Mouse (Mus musculus) neural tube, embryonic 11.5 days (tissue): Measurements from ENCODE around the gene 1110032A03Rik. TPM values are rescaled to one million over a fixed set of nuclear protein-coding genes. Genes with fewer than 3 reads are reported as not detected.

Experiments
- ATAC-seq: fragments of 200-750 bp; cut with Nextera tagmentation; 2 replicates; pipeline ENCODE4 v1.8.0; 2017; ENCODE audit warnings: moderate number of reproducible peaks, mild to moderate bottlenecking, moderate TSS enrichment, moderate library complexity; ENCODE audit not compliant: insufficient read depth, low FRiP score, low TSS enrichment
- DNase-seq: peaks from one replicate; pipeline ENCODE4 v3.0.0-alpha.2; 2015; ENCODE audit warnings: low spot score
- H3K27ac ChIP-seq: fragments of 300-500 bp; sonication (generic); 2 replicates; pipeline ENCODE4 v1.5.1; 2014; ENCODE audit warnings: low read depth, mild to moderate bottlenecking, low read length
- H3K27me3 ChIP-seq: fragments of 300-500 bp; sonication (generic); 2 replicates; pipeline ENCODE4 v1.6.1; 2014; ENCODE audit warnings: mild to moderate bottlenecking, low read length, mixed read lengths; ENCODE audit not compliant: control insufficient read depth, insufficient read depth
- H3K36me3 ChIP-seq: fragments of 300-500 bp; sonication (generic); 2 replicates; pipeline ENCODE4 v1.6.1; 2014; ENCODE audit warnings: mild to moderate bottlenecking, low read length, moderate library complexity, mixed read lengths; ENCODE audit not compliant: control insufficient read depth, insufficient read depth
- H3K4me1 ChIP-seq: fragments of 300-500 bp; sonication (generic); 2 replicates; pipeline ENCODE4 v1.6.1; 2014; ENCODE audit warnings: low read length, mixed read lengths; ENCODE audit not compliant: control insufficient read depth, insufficient read depth
- H3K4me2 ChIP-seq: fragments of 300-500 bp; sonication (generic); 2 replicates; pipeline ENCODE4 v1.6.1; 2014; ENCODE audit warnings: low read depth, mild to moderate bottlenecking, moderate library complexity
- H3K4me3 ChIP-seq: fragments of 300-500 bp; sonication (generic); 2 replicates; pipeline ENCODE4 v1.5.1; 2014; ENCODE audit warnings: low read depth, low read length
- H3K9ac ChIP-seq: fragments of 300-500 bp; sonication (generic); 2 replicates; pipeline ENCODE4 v1.6.1; 2014; ENCODE audit warnings: mild to moderate bottlenecking, low read length
- H3K9me3 ChIP-seq: fragments of 300-500 bp; sonication (generic); 2 replicates; pipeline ENCODE4 v1.6.1; 2016; ENCODE audit warnings: low read length; ENCODE audit not compliant: control insufficient read depth
- WGBS: fragments of 180-500 bp; shearing (Covaris S2); extraction: QIAGEN DNeasy Blood & Tissue Kit; methylation state at CpG from one replicate; pipeline ENCODE4 v1.1.7; 2014; 5-methylcytosine and 5-hydroxymethylcytosine counted together
- polyA plus RNA-seq: library from polyadenylated mRNA; unstranded; fragments of >200 nt; fragmentation: Nextera tagmentation; extraction: Ambion mirVana; gene quantifications from 2 replicates; pipeline ENCODE4 v1.2.1, GENCODE M21; 2014

Gene 1110032A03Rik
- polyA plus RNA-seq, 1 experiment from 2014 or later, result 34.2 TPM

DNA sequence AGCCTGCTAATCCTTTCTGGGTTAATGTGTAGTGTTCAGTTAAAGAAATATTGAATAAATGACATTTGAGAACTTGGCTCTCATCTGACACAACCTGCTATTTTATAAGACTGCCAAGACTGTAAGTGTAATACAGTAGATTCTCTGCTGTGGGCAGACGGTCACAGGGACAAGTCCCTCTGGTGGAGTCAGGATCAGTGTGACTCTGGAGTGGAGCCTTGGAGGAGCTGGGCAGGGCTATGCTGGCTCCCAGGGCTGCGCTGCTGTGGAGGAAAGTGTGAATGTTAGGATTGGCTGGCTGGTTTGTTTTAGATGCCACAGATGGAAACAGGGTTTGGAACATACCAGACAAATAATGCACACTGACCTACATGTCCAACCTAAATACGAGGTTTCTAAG, 19.9 kb upstream of the 1110032A03Rik start:
- Histone ChIP-seq H3K36me3 (peaks cover 8% of the 10 kb centered on the region), H3K4me2 (no peak overlapping the region), H3K9me3 (no peaks in the 10 kb centered on the region), H3K4me1 (no peaks in the 10 kb centered on the region), H3K27me3 (no peaks in the 10 kb centered on the region), H3K4me3 (no peak overlapping the region), H3K9ac (no peak overlapping the region), H3K27ac (no peak overlapping the region)
- ATAC-seq, result no peak
- WGBS, result 92% methylated on average over 3 of the region's 3 CpGs
- DNase-seq, result no peak

DNA sequence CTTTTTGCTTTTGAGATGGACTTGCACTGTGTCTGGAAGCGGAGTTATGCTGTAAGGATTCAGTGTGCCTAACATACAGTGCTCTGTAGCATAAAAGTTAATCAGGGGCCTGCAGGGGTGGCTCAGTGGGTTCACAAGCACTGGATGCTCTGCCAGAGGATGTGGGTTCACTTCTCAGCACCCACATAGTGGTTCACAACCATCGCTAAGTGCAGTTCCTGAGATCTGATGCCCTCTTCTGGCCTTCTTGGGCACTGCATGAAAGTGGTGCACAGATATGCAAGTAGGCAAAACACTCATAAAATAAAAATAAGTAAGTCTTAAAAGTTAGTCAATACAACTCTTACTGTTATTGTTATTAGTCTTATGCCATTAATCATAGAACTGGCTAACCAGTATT, 6.8 kb upstream of the 1110032A03Rik start:
- no peak for ATAC-seq
- H3K36me3 ChIP-seq, result peaks cover 8% of the 10 kb centered on the region; the same call in 1 of the 2 replicates
- H3K4me2 ChIP-seq, result no peak overlapping the region
- no peak overlapping the region for H3K27ac ChIP-seq
- no peak overlapping the region for H3K9ac ChIP-seq
- no peaks in the 10 kb centered on the region for H3K4me1 ChIP-seq
- H3K4me3 ChIP-seq, result no peak overlapping the region
- 71% methylated on average over 2 of the region's 2 CpGs for WGBS
- H3K27me3 ChIP-seq, result no peaks in the 10 kb centered on the region
- peak; percentile 24 for DNase-seq
- H3K9me3 ChIP-seq, result no peaks in the 10 kb centered on the region

DNA sequence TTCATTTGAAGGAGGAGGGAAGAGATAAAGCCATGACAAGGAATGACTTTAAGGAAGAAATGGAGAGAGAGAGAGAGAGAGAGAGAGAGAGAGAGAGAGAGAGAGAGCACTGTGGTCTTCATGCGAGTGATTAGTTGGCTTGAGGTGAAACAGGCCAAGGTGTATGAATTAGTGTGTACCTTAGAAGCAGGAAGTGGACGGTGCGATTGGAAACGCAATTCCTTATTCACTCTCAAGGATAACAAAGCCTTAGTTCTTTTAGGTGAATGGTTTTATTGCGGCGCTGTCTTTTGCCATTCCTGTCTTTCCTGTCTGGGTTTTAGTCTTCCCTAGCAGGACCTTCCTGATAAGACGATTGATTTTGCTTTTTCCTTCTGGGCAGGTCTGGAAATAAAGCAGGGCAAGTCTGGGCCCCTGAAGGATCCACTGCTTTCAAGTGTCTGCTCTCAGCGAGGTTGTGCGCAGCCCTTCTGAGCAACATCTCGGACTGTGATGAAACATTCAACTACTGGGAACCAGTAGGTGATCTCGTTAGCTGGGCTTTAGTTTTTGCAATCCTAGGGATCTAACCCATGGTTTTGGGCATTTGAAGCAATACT, 941 bp upstream of the 1110032A03Rik start:
- WGBS, result 61% methylated on average over 11 of the region's 11 CpGs
- DNase-seq, result no peak
- ATAC-seq, result no peak
- no peaks in the 10 kb centered on the region; the same call in 1 of the 2 replicates for H3K36me3 ChIP-seq
- H3K9ac ChIP-seq, result peak overlapping the region; percentile 85
- no peaks in the 10 kb centered on the region for H3K9me3 ChIP-seq
- no peak overlapping the region for H3K27ac ChIP-seq
- H3K4me3 ChIP-seq, result peak overlapping the region; percentile 89
- H3K4me2 ChIP-seq, result peak overlapping the region; percentile 79
- peaks cover 10% of the 10 kb centered on the region; the same call in 1 of the 2 replicates for H3K4me1 ChIP-seq
- H3K27me3 ChIP-seq, result no peaks in the 10 kb centered on the region

DNA sequence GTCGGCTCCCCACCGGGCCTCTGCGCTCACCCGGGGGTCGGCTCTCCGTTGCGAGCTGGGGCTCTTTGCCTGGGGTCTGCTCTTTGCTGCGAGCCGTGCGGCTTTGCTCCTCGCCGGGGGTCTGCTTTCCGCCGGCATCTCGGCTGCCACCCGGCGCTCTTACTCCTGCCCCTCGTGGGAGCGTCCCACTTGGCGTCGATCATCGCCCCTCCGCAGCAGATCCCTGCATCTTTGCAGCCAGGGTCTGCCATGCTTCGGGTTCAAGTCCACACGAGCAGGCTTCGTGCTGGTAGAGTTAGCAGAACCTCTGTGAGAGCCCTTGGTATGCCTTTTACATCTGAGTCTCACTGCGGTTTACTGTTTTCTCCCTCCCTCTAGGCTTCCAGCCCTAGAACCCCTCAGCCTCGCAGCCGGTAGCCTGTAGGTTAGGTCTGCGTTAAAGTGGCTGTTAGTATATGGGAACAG, 374 bp upstream of the 1110032A03Rik start:
- DNase-seq, result peak; percentile 29
- WGBS, result 0% methylated on average over 23 of the region's 30 CpGs
- no peaks in the 10 kb centered on the region; the same call in 1 of the 2 replicates for H3K36me3 ChIP-seq
- H3K9ac ChIP-seq, result peak overlapping the region; percentile 85
- peaks cover 10% of the 10 kb centered on the region; the same call in 1 of the 2 replicates for H3K4me1 ChIP-seq
- H3K27me3 ChIP-seq, result no peaks in the 10 kb centered on the region
- H3K4me3 ChIP-seq, result peak overlapping the region; percentile 89
- peak; percentile 45; the same call in 1 of the 2 replicates for ATAC-seq
- no peaks in the 10 kb centered on the region for H3K9me3 ChIP-seq
- peak overlapping the region; percentile 79 for H3K4me2 ChIP-seq
- peak overlapping the region; percentile 80 for H3K27ac ChIP-seq

DNA sequence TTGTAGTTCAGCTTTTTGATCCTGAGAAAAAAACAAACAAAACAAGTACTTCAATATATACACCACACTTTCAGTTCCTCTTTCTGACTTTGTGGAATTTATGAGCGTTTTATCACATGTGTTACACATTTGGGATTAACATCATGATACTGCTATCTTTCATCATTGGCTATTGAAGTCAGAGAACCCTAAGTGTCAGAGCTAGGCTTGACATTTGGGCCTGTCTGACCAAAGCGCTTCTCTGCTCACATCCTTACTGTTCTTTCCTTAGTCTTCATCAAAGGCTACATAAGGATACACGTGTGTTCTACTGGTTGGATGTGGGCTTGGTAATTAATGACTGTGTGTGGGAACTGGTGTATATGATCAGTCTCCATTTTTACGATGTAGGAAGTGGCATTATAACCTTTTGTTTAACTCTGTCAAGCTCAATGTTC, 1.3 kb downstream of the 1110032A03Rik start:
- ATAC-seq (no peak), DNase-seq (no peak)
- no peak overlapping the region for H3K4me3 ChIP-seq
- H3K4me1 ChIP-seq, result peaks cover 10% of the 10 kb centered on the region; the same call in 1 of the 2 replicates
- peak overlapping the region; percentile 79 for H3K4me2 ChIP-seq
- 84% methylated on average over 4 of the region's 4 CpGs for WGBS
- H3K9me3 ChIP-seq, result no peaks in the 10 kb centered on the region
- H3K9ac ChIP-seq, result no peak overlapping the region
- H3K27me3 ChIP-seq, result no peaks in the 10 kb centered on the region
- H3K36me3 ChIP-seq, result no peaks in the 10 kb centered on the region; the same call in 1 of the 2 replicates
- no peak overlapping the region for H3K27ac ChIP-seq

DNA sequence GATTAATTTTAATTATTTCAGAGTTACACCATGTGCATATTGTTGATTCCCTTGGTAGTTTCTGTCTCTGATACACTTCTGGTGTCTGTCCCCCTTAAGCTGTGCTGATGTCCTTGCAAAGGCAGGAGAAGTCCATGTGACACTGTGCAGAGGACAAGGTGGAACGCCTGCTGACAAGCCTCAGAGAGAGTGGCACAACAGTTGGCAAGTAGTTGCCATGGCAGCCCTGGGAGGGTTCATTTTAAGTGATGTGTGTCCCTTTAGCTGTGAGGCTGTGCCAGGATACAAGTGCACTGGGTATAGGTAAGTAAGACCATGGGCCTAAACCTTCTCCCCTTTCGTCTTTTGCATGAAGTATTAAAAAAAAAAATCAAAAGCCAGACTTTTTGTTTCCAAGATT, 5.3 kb downstream of the 1110032A03Rik start:
- Histone ChIP-seq H3K36me3 (no peaks in the 10 kb centered on the region), H3K4me1 (peaks cover 4% of the 10 kb centered on the region), H3K9me3 (no peaks in the 10 kb centered on the region), H3K27ac (no peak overlapping the region), H3K9ac (no peak overlapping the region), H3K4me3 (no peak overlapping the region), H3K27me3 (no peaks in the 10 kb centered on the region), H3K4me2 (no peak overlapping the region)
- DNase-seq (no peak), ATAC-seq (no peak)
- 91% methylated on average over 2 of the region's 2 CpGs for WGBS

DNA sequence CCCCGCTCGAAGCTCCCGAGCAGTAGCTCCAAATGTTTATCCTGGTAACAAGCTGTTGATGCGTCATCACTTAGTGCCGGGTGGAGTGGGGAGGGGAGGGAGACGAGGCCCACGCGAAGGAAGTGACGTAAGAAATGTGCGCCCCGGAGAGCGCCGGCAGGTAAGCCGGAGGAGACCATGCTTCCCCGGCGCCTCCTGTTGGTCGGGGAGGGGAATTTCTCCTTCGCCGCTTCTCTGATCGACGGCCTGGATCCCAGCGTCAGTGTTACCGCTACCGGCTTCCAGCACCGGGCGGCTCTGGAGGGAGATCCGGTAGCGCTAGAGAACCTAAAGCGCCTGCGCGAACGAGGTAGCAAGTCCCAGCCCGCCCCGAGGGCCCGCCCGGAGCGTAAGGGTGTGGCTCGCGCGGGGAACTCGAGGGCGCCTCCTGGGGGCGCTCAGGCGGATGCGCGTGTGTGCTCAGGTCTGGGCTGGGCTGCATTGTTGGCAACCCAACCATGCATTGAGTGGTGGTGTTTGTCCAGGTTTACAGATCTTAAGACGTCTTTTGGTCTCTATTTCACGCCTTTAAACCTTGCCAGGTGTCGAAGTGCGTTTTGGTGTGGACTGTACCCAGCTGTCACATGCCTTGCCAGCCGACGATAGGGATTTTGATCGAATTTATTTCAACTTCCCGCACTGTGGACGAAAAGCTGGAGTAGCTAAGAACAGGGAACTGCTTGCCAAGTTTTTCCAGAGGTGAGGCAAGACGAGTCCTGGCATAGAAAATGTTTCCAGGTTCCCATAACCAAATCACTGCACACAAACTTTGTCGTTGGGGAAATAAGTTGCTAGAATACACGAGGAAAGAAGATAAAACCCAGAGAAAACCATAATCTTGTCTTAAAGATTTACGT, 7.0 kb downstream of the 1110032A03Rik start, which contains the start of gene Fdxacb1:
TSS of gene Fdxacb1 (plus strand) at position 130 of the 896 bp plus-strand sequence.
- peak; percentile 97 for DNase-seq
- Histone ChIP-seq H3K4me1 (no peaks in the 10 kb centered on the region; the same call in 1 of the 2 replicates), H3K27me3 (no peaks in the 10 kb centered on the region), H3K27ac (peak within 1 kb of the TSS; percentile 68), H3K9me3 (no peaks in the 10 kb centered on the region), H3K4me3 (peak within 1 kb of the TSS; percentile 59), H3K36me3 (no peaks in the 10 kb centered on the region), H3K9ac (peak within 1 kb of the TSS; percentile 65), H3K4me2 (peak within 1 kb of the TSS; percentile 71)
- ATAC-seq, result peak; percentile 95
- WGBS, result 5% methylated on average over 59 of the region's 59 CpGs

DNA sequence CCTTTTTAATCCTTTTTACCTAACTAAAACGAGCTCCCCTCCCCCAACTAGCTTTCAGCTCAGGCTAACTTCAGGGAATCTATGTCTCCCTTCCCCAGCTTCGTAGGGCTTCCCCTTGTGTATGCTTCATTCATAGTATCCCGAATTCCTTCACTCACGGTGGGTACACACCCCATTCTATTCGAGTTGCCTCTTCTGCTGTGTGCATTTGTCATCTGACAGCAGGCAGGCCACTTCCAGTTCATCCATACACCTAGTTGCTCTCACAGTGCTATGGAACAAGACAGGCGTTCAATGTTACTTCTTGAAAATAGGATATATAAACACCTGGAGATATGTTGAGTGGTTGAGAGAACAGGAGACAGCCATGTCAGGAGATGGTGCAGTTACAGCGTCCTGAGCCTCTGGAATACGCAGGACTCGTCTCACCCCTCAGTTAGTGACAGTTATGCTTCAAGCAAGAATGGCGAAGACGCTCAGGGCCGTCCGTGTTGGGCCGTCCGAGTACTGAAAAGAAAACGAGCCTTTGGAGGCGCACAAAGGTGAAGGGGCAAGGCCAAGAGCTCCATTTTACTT, 7.7 kb downstream of the 1110032A03Rik start:
- ATAC-seq (no peak), DNase-seq (no peak)
- Histone ChIP-seq H3K27ac (no peak overlapping the region), H3K9me3 (no peaks in the 10 kb centered on the region), H3K9ac (peak overlapping the region; percentile 65), H3K27me3 (no peaks in the 10 kb centered on the region), H3K36me3 (no peaks in the 10 kb centered on the region), H3K4me3 (peak overlapping the region; percentile 59), H3K4me2 (peak overlapping the region; percentile 71), H3K4me1 (no peaks in the 10 kb centered on the region; the same call in 1 of the 2 replicates)
- WGBS, result 8% methylated on average over 17 of the region's 17 CpGs
